Mouse (Mus musculus): ENCODE data around the gene Camta1.

Gene Camta1

GRCm38 (mm10) chr4:151738875-151739274, 122.8 kb downstream of the Camta1 start:
- ATAC-seq (ENCODE audit: low TSS enrichment): no peak

- ATAC-seq (ENCODE audit: low TSS enrichment): peak; percentile 44; the same call in 1 of the 2 replicates
Observed at GRCm38 (mm10) chr4:151738280-151738679, 123.4 kb downstream of the Camta1 start.

DNA sequence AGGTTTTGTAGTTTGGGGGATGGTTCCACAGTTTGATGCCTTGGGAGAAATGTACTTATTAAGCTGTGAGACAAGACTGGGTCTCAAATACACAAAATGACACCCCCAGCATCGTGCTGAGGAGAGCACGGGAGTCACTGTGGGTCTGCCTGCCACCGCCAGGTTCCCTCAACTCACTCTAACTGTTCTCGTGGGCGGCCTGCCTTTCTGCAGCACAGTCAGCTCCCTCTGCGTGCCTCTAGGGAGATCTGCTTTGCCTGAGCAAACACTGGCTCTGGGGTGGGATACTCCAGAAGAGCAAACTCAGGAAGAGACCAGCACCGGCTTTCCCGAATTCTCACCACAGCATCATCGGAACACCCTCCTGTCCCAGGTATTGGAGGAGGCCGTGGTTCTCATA, 129.0 kb downstream of the Camta1 start:
- peak; percentile 81 for ATAC-seq (ENCODE audit: low TSS enrichment)

- 0 out of 2 replicates have a peak, but pooled peaks have one; percentile 28 for ATAC-seq (ENCODE audit: low TSS enrichment)
Observed at GRCm38 (mm10) chr4:151730037-151730759, 131.5 kb downstream of the Camta1 start.

- no peak for ATAC-seq (ENCODE audit: low TSS enrichment)
Observed at GRCm38 (mm10) chr4:151729116-151729515, 132.6 kb downstream of the Camta1 start.

GRCm38 (mm10) chr4:151728391-151729065, 133.1 kb downstream of the Camta1 start:
- peak; percentile 45; the same call in 1 of the 2 replicates for ATAC-seq (ENCODE audit: low TSS enrichment)

GRCm38 (mm10) chr4:151726396-151726795, 135.3 kb downstream of the Camta1 start:
- no peak for ATAC-seq (ENCODE audit: low TSS enrichment)

DNA sequence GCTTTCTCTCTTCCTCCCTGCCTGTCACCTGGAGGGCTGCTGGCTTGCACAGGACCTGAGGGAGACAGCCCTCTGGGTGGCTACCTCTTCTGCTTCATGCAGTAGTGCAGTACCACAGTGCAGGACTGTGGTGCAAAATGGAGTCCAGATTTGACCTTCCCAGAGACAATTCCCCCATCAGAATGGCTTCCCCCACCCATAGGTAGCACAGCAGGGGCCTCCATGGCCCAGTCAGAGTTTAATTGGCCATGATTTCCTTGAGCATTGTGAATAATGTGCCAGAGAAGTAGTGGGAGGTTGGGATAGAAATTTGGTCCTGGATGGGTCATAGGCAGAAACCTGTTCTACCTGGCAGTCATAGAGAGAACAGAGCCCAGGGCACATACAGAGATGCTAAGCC, 136.8 kb downstream of the Camta1 start:
- no peak for ATAC-seq (ENCODE audit: low TSS enrichment)

DNA sequence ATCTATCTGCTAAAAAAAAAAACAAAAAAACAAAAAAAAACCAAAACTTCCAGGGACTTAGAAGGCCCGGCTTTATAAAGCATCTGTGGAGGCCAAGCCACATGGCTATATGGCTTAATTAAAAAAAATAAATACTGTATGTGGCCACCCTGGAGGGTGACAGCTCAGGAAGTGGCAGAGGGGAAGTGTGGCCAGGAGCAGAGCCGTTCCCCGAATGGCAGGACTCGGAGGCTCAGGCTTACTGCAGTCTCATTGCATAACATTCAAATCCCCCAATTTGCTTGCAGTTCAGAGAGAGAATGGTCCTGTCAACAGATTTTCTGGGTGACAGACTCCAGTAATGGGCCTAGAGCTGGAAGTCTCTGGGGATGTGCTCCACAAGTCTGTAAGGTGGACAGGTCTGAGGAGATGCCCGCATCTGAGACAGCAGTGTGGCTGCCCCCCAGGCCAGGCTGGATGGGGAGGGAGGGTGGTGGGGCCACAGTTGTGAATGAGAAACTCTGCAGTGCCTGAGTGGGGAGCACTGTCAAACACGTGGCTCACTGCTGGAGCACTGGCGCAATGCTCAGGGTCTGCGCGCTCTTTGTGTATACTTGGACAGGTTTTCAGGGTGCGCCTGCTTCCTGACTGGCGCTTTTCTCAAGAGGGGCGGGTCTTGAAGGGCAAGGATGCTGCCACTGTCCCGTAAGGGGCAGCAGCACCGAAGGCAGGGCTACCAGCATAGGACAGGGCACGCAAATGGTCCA, 140.8 kb downstream of the Camta1 start:
- ATAC-seq (ENCODE audit: low TSS enrichment): no peak

DNA sequence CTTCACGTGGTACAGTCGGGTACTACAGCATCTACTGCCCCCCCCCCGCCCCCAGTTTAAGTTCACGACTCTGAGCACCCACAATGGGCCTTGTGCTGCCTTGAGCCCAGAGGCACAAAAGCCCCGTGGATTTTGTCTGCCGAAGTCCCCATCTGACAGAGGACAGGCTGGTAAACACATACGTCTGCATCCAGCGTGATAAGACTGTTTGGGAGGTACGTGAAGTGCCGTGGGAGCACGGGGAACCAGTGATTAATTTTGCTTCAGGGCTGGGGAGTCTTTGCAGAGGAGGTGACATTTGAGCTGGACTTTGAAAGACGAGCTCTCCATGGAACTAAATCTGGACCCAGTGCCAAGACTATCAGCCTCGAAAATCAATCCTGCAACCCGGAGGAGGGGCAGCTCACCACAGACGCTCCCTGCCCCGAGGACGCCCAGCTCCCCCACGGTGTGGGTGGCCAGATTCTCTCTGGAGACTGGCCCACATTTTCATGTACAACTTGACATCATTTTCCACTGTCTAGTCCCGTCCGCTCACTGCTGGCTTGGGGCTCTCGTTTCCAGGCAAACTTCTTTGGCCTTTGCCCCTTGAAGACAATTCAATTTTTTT, 142.7 kb downstream of the Camta1 start:
- no peak for ATAC-seq (ENCODE audit: low TSS enrichment)

- ATAC-seq (ENCODE audit: low TSS enrichment): no peak
Observed at GRCm38 (mm10) chr4:151717864-151718263, 143.8 kb downstream of the Camta1 start.

DNA sequence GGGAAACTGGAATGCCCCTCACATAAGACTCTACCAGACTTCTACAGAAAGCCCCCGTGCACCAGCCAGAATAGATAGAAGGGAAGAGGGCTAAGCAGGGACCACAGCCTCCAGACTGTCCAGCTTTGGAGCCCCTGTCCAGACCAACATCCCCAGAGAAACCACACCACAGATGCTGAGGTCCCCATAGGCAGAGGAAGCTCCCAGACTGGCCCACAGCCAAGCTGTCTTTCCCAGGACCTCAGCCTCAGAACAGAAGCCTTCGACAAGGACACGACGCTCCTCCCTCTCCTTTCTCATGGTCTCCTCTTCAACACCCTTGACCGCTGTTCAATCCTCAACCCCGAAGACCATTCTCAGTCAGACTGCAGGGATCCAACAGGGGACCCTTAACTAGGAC, 148.0 kb downstream of the Camta1 start:
- ATAC-seq (ENCODE audit: low TSS enrichment): no peak

DNA sequence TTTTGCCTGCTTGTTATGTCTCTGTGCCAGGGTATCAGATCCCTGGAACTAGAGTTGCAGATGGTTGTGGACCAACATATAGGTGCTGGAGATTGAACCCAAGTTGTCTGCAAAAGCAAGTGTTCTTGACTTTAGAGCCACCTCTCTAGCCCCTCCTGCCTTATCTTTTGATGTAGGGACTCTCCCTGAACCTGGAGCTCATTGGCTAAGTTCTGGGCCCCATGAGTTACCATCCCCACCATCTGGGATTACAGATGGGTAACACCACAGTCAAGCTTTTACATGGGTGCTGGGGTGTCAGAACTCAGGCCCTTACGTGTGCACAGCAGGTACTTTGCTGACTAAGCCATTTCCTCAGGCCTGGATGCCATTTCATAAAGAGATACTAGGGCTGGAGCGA, 150.3 kb downstream of the Camta1 start:
- ATAC-seq (ENCODE audit: low TSS enrichment): no peak

- ATAC-seq (ENCODE audit: low TSS enrichment): peak; percentile 38; the same call in 1 of the 2 replicates
Observed at GRCm38 (mm10) chr4:151710522-151710921, 151.2 kb downstream of the Camta1 start.

GRCm38 (mm10) chr4:151709269-151709668, 152.4 kb downstream of the Camta1 start:
- no peak for ATAC-seq (ENCODE audit: low TSS enrichment)

DNA sequence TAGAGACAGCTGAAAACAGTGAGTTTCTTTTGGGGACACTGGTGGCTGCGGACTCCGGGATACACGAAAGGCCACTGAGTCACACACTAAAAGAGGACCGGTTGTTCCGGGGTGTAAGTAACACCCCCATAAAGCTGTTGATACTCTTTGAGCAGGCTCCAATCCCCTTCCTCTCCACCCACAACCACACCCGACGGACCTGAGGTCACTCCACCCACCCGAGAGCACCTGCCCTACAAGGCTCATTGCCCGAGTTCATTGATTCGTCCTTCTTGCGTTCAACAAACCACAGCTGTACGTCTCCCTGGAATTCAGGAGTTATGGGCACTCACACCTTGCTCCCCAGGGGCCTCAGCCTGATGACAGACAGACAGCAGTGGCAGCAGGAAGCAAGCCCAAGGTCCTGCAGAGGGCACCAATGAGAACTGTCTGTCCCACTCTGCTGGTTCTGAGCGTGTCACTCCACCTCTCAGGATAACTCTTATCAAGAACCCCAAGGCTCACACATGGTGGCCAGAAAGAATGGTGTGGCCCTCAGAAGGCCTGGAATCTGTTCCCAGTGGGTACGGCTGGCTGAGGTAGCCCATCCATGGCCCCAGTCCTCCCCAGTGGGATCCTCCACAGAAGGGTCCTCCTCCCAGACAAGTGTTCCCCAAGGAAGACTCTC, 158.5 kb downstream of the Camta1 start:
- ATAC-seq (ENCODE audit: low TSS enrichment): no peak

- ATAC-seq (ENCODE audit: low TSS enrichment): no peak
Observed at GRCm38 (mm10) chr4:151702463-151702862, 159.2 kb downstream of the Camta1 start.

- no peak for ATAC-seq (ENCODE audit: low TSS enrichment)
Observed at GRCm38 (mm10) chr4:151695984-151696383, 165.7 kb downstream of the Camta1 start.

GRCm38 (mm10) chr4:151694531-151694930, 167.1 kb downstream of the Camta1 start:
- peak; percentile 53 for ATAC-seq (ENCODE audit: low TSS enrichment)

- ATAC-seq (ENCODE audit: low TSS enrichment): no peak
Observed at GRCm38 (mm10) chr4:151694047-151694446, 167.6 kb downstream of the Camta1 start.

DNA sequence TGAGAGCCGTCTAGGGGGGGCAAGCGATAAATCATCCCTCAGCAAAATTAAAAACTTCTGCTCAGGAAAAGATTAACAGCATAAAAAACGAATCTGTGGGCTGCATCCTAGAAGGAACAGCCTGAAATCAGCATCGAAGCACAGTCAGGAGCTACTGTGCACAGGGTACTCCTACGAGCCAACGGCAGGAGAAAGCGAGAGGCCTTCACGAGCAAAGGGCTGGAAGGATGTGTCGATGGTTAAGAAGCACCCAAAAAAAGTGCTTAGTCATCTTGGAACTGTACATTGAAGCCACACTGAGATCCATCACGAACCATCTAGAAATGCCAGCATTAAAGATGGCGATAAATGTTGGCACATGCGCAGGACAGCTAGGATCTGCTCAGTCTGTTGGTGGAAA, 171.6 kb downstream of the Camta1 start:
- ATAC-seq (ENCODE audit: low TSS enrichment): peak; percentile 56; the same call in 1 of the 2 replicates

GRCm38 (mm10) chr4:151688206-151688605, 173.5 kb downstream of the Camta1 start:
- ATAC-seq (ENCODE audit: low TSS enrichment): no peak

Data from frontal cortex, adult (tissue).